Mouse (Mus musculus): ENCODE measurements around the gene Grb7. TPM values are rescaled to one million over a fixed set of nuclear protein-coding genes. Genes with fewer than 3 reads are reported as not detected.
A peak's percentile ranks its signal among the peaks of the same experiment; 100 is the strongest.

Grb7 gene
- total and polyA plus RNA-seq, 2 experiments = 58.2 to 136 TPM

DNA sequence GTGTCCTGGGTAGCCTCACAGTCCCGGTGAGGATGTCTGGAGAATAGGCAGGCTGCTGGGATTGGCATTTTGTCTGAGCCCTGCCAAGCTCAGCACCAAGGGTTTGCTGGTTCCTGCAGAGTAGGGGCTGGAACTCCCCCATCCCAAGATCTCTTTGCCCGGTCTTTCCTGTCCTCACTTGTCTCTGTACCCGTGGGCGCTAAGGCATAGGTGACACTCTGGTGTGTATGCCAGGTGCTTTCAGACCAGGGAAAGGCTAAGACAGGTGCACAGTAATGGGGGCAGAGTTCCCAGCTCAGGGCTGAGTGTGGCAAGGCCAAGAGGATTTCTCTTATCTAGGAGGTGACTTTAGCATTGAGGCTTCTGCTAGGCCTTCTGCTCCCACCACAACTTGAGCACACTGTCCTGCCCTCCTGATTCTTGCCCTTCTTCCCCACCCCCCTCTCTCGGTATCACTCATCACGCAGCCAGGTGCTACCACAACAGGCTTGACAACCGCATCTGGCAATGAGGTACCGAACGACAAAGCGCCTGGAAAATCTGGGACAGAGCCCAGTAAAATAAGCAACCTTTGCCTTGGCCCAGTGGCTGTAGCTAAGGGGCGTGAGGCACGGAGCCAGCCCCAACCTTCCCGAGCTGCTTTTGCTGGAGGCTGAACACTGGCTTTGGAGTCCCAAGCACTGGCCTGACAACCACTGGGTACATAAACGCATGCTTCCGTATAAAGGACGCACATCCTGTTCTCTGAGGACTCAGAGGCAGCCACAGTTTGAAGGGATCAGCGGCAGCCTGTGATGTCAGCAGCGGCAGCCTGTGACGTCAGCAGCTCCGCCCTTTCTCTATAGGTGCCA lies 4.0 kb downstream of the Grb7 start:
- Histone ChIP-seq H3K36me3 (ENCODE audit: control insufficient read depth, insufficient read depth, low read length) (peaks cover 42% of the 10 kb centered on the region), H3K9ac (ENCODE audit: low read depth, low read length) (peak overlapping the region; percentile 73), H3K79me2 (ENCODE audit: control insufficient read depth, insufficient read depth, low read length) (peaks cover 23% of the 10 kb centered on the region; the same call in 1 of the 2 replicates), H3K27me3 (ENCODE audit: control insufficient read depth, insufficient read depth, low read length) (no peaks in the 10 kb centered on the region), H3K4me3 (ENCODE audit: insufficient read depth, low read depth, low read length) (peak overlapping the region; percentile 87), H3K4me1 (ENCODE audit: control insufficient read depth, insufficient read depth, low read length) (peaks cover 18% of the 10 kb centered on the region), H3K27ac (replicated peaks; ENCODE audit: insufficient read depth, low read depth, low read length) (peak overlapping the region; percentile 80)
- TF ChIP-seq CTCF (IDR thresholded peaks at IDR 0.05; ENCODE audit: low read depth, low read length) (no peak), POLR2A (IDR thresholded peaks at IDR 0.05; ENCODE audit: extremely low read depth, insufficient read depth, low read length) (no peak)
- DNase-seq (ENCODE audit: extremely low read depth, low read depth, low spot score) = peak; percentile 87
- WGBS = 24% methylated on average over 20 of the region's 20 CpGs

GRCm38 (mm10) chr11:98455484-98455883 lies 9.3 kb downstream of the Grb7 start:
- DNase-seq (ENCODE audit: extremely low read depth, low read depth, low spot score) = peak; percentile 53
- TF ChIP-seq POLR2A (IDR thresholded peaks at IDR 0.05; ENCODE audit: extremely low read depth, insufficient read depth, low read length) (no peak), CTCF (IDR thresholded peaks at IDR 0.05; ENCODE audit: low read depth, low read length) (peak; percentile 34; the same call in 1 of the 2 replicates)
- Histone ChIP-seq H3K4me1 (ENCODE audit: control insufficient read depth, insufficient read depth, low read length) (peaks cover 12% of the 10 kb centered on the region), H3K4me3 (ENCODE audit: insufficient read depth, low read depth, low read length) (no peak overlapping the region), H3K27me3 (ENCODE audit: control insufficient read depth, insufficient read depth, low read length) (no peaks in the 10 kb centered on the region), H3K79me2 (ENCODE audit: control insufficient read depth, insufficient read depth, low read length) (0 out of 2 replicates have a peak, but pooled peaks cover 2% of the 10 kb centered on the region), H3K27ac (replicated peaks; ENCODE audit: insufficient read depth, low read depth, low read length) (0 out of 2 replicates have a peak overlapping the region, but pooled peaks have one; percentile 1), H3K36me3 (ENCODE audit: control insufficient read depth, insufficient read depth, low read length) (peaks cover 48% of the 10 kb centered on the region), H3K9ac (ENCODE audit: low read depth, low read length) (no peak overlapping the region)
- WGBS = 81% methylated on average over 4 of the region's 4 CpGs

GRCm38 (mm10) chr11:98456545-98456944 lies 10.4 kb downstream of the Grb7 start:
- TF ChIP-seq POLR2A (IDR thresholded peaks at IDR 0.05; ENCODE audit: extremely low read depth, insufficient read depth, low read length) (no peak), CTCF (IDR thresholded peaks at IDR 0.05; ENCODE audit: low read depth, low read length) (no peak)
- H3K79me2 ChIP-seq (ENCODE audit: control insufficient read depth, insufficient read depth, low read length) = no peaks in the 10 kb centered on the region
- no peak for DNase-seq (ENCODE audit: extremely low read depth, low read depth, low spot score)
- H3K4me3 ChIP-seq (ENCODE audit: insufficient read depth, low read depth, low read length) = no peak overlapping the region
- H3K4me1 ChIP-seq (ENCODE audit: control insufficient read depth, insufficient read depth, low read length) = peaks cover 5% of the 10 kb centered on the region
- 0 out of 2 replicates have a peak overlapping the region, but pooled peaks have one; percentile 10 for H3K27ac ChIP-seq (replicated peaks; ENCODE audit: insufficient read depth, low read depth, low read length)
- 34% methylated on average over 5 of the region's 5 CpGs for WGBS
- H3K9ac ChIP-seq (ENCODE audit: low read depth, low read length) = no peak overlapping the region
- no peaks in the 10 kb centered on the region for H3K27me3 ChIP-seq (ENCODE audit: control insufficient read depth, insufficient read depth, low read length)
- peaks cover 39% of the 10 kb centered on the region for H3K36me3 ChIP-seq (ENCODE audit: control insufficient read depth, insufficient read depth, low read length)

DNA sequence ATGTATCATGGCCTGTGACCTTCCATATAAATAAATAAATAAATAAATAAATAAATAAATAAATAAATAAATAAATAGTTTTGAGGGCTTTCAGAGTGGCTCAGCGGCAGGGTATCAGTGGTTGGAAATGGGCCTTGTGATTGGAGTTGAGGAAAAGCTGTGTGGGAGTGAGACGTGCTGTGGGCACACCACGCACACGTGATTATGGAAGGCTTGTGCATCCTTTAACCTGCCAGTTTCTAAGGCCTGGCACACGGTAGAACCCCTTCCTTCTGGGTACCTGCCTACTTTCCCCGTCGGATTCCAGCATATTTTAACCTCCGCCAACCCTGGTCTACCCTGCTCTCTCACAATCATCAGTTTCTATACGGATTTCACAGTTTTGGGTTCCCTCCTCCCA lies 10.8 kb downstream of the Grb7 start:
- 7% methylated on average over 9 of the region's 9 CpGs for WGBS
- Histone ChIP-seq H3K27ac (replicated peaks; ENCODE audit: insufficient read depth, low read depth, low read length) (peak overlapping the region; percentile 51), H3K36me3 (ENCODE audit: control insufficient read depth, insufficient read depth, low read length) (peaks cover 35% of the 10 kb centered on the region)

DNA sequence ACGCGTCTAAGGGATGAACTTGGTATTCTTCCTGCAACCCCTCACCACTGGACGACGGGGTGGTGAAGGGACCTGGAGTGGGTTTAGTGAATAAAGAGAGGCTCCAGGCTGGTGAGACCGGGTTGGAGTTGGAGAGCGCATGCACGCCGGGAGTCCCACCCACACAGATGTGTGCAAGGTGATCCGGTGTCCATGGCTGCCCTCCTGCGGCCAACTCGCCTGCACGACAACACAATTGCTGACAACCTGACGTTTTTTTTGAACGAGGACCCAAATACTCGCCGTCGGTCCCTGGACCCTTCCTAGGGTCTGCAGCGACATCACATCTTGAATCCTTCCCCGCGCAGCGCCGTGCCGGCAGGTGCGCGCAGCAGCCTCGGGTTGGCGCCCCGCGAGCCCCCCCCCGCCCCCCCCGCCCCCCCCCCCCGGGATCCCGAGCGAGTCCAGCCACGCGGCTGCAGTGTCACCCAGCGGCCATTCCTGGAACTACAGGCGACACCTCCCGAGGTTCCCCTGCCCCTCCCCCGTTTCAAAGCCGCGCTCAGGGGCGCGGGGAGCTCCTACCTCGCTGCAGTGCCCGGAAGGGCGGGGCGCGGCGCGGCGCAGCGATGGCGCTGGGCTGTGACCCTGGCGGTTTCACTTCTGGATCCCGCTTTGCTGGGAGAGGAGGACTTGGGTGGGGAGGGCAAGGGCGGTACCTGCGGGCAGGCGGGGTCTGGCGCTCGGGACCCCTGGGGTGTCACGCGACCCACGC lies 11.3 kb downstream of the Grb7 start:
- Histone ChIP-seq H3K36me3 (ENCODE audit: control insufficient read depth, insufficient read depth, low read length) (peaks cover 29% of the 10 kb centered on the region), H3K9ac (ENCODE audit: low read depth, low read length) (peak overlapping the region; percentile 72), H3K4me3 (ENCODE audit: insufficient read depth, low read depth, low read length) (peak overlapping the region; percentile 68), H3K27me3 (ENCODE audit: control insufficient read depth, insufficient read depth, low read length) (no peaks in the 10 kb centered on the region), H3K4me1 (ENCODE audit: control insufficient read depth, insufficient read depth, low read length) (0 out of 2 replicates have a peak, but pooled peaks cover 3% of the 10 kb centered on the region), H3K27ac (replicated peaks; ENCODE audit: insufficient read depth, low read depth, low read length) (peak overlapping the region; percentile 51), H3K79me2 (ENCODE audit: control insufficient read depth, insufficient read depth, low read length) (no peaks in the 10 kb centered on the region)
- under 1% methylated on average over 59 of the region's 64 CpGs for WGBS
- DNase-seq (ENCODE audit: extremely low read depth, low read depth, low spot score) = peak; percentile 78
- TF ChIP-seq CTCF (IDR thresholded peaks at IDR 0.05; ENCODE audit: low read depth, low read length) (peak; percentile 81), POLR2A (IDR thresholded peaks at IDR 0.05; ENCODE audit: extremely low read depth, insufficient read depth, low read length) (0 out of 2 replicates have a peak, but pooled peaks have one; percentile 20)

More for the DNA sequence above, 10.8 kb downstream of the Grb7 start:
- TF ChIP-seq CTCF (IDR thresholded peaks at IDR 0.05; ENCODE audit: low read depth, low read length) (no peak), POLR2A (IDR thresholded peaks at IDR 0.05; ENCODE audit: extremely low read depth, insufficient read depth, low read length) (no peak)
- Histone ChIP-seq H3K4me3 (ENCODE audit: insufficient read depth, low read depth, low read length) (no peak overlapping the region; the same call in 1 of the 2 replicates), H3K9ac (ENCODE audit: low read depth, low read length) (peak overlapping the region; percentile 71), H3K79me2 (ENCODE audit: control insufficient read depth, insufficient read depth, low read length) (no peaks in the 10 kb centered on the region), H3K27me3 (ENCODE audit: control insufficient read depth, insufficient read depth, low read length) (no peaks in the 10 kb centered on the region), H3K4me1 (ENCODE audit: control insufficient read depth, insufficient read depth, low read length) (peaks cover 5% of the 10 kb centered on the region; the same call in 1 of the 2 replicates)
- DNase-seq (ENCODE audit: extremely low read depth, low read depth, low spot score) = peak; percentile 82
